Mouse (Mus musculus): ENCODE data around the gene Inpp4a.

GRCm38 (mm10) chr1:37323208-37323607 lies 23.5 kb downstream of the Inpp4a start:
- TF ChIP-seq GATA1 (IDR thresholded peaks at IDR 0.05; ENCODE audit: borderline replicate concordance, low read length): no peak
- TF ChIP-seq CTCF (IDR thresholded peaks at IDR 0.05; ENCODE audit: low read depth, low read length): no peak
